Mouse (Mus musculus) embryonic fibroblast, embryonic 13.5 days (primary cell): ENCODE results near the gene Uso1.

Experiments used
- CTCF ChIP-seq: IDR thresholded peaks from 2 replicates; pipeline ENCODE4 v1.5.1; 2011; ENCODE audit warnings: mild to moderate bottlenecking, control low read depth, low read length, moderate library complexity, borderline replicate concordance; ENCODE audit not compliant: insufficient read depth
- POLR2A ChIP-seq: IDR thresholded peaks from 2 replicates; pipeline ENCODE4 v1.6.1; 2011; ENCODE audit warnings: low read depth, mild to moderate bottlenecking, control low read depth, low read length, moderate library complexity

DNA sequence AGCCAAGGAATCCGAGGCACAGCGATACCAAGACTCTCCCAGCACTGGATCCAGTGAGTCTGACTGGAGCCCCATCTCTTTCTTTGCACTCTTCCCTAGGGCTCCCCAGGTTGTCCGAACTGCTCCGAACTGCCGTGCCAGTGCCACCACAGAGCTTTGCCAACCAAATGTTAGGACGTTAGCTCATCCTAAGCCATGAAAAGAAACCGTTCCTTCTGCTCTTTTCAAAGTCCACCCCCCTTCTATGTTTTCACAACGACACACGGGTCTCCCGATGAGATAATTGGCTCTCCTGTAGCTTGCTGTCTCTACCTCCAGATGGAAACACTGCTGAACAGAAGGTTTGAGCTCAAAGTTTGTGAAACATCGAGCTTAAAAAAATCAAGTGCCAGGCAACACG is 103.0 kb downstream of the Uso1 start:
- TF ChIP-seq POLR2A: no peak
- no peak for TF ChIP-seq CTCF
